Mouse (Mus musculus): ENCODE measurements around the gene A830031A19Rik.

Gene A830031A19Rik

GRCm38 (mm10) chr11:24000675-24001074 lies 74.2 kb downstream of the A830031A19Rik start:
- no peak for DNase-seq
